Mouse (Mus musculus) midbrain, embryonic 16.5 days (tissue): ENCODE measurements around the gene Rbm20. TPM values are rescaled to one million over a fixed set of nuclear protein-coding genes. Genes with fewer than 3 reads are reported as not detected.

ENCODE experiments used
- ATAC-seq: fragments of 200-750 bp; cut with Nextera tagmentation; 2 replicates; pipeline ENCODE4 v1.8.0; 2017; ENCODE audit warnings: moderate TSS enrichment
- H3K27ac ChIP-seq: fragments of 300-500 bp; sonication (generic); 2 replicates; pipeline ENCODE4 v1.5.1; 2014; ENCODE audit warnings: mild to moderate bottlenecking, low read length, mixed read lengths
- H3K27me3 ChIP-seq: fragments of 300-500 bp; sonication (generic); 2 replicates; pipeline ENCODE4 v1.6.1; 2014; ENCODE audit warnings: low read depth, low read length, mixed read lengths; ENCODE audit not compliant: control insufficient read depth, insufficient read depth
- H3K36me3 ChIP-seq: fragments of 300-500 bp; sonication (generic); 2 replicates; pipeline ENCODE4 v1.6.1; 2014; ENCODE audit warnings: mild to moderate bottlenecking, low read length, moderate library complexity, mixed read lengths; ENCODE audit not compliant: control insufficient read depth, insufficient read depth
- H3K4me1 ChIP-seq: fragments of 300-500 bp; sonication (generic); 2 replicates; pipeline ENCODE4 v1.6.1; 2014; ENCODE audit warnings: mild to moderate bottlenecking, low read length, mixed read lengths; ENCODE audit not compliant: control insufficient read depth, insufficient read depth
- H3K4me2 ChIP-seq: fragments of 300-500 bp; sonication (generic); 2 replicates; pipeline ENCODE4 v1.6.1; 2014; ENCODE audit warnings: mild to moderate bottlenecking, low read length, mixed read lengths
- H3K4me3 ChIP-seq: fragments of 300-500 bp; sonication (generic); 2 replicates; pipeline ENCODE4 v1.5.1; 2014; ENCODE audit warnings: low read depth, mild to moderate bottlenecking, low read length, moderate library complexity, mixed read lengths
- H3K9ac ChIP-seq: fragments of 300-500 bp; sonication (generic); 2 replicates; pipeline ENCODE4 v1.6.1; 2014; ENCODE audit warnings: low read depth, low read length, mixed read lengths
- H3K9me3 ChIP-seq: fragments of 300-500 bp; sonication (generic); replicated peaks from 2 replicates; pipeline ENCODE4 v1.6.1; 2014; ENCODE audit warnings: mild to moderate bottlenecking, low read length, mixed read lengths; ENCODE audit not compliant: control insufficient read depth, poor library complexity, severe bottlenecking
- WGBS: fragments of 180-500 bp; shearing (Covaris S2); extraction: QIAGEN DNeasy Blood & Tissue Kit; methylation state at CpG from one replicate; pipeline ENCODE4 v1.1.7; 2014; 5-methylcytosine and 5-hydroxymethylcytosine counted together
- polyA plus RNA-seq: library from polyadenylated mRNA; unstranded; fragments of >200 nt; fragmentation: Nextera tagmentation; extraction: Ambion mirVana; gene quantifications from 2 replicates; pipeline ENCODE4 v1.2.1, GENCODE M21; 2015

The Rbm20 gene
- polyA plus RNA-seq, 1 experiment from 2014 or later = 0.75 TPM

- Histone ChIP-seq H3K4me2 (no peak overlapping the region), H3K9me3 (no peaks in the 10 kb centered on the region), H3K4me3 (no peak overlapping the region), H3K4me1 (no peaks in the 10 kb centered on the region), H3K36me3 (no peaks in the 10 kb centered on the region), H3K9ac (no peak overlapping the region), H3K27me3 (no peaks in the 10 kb centered on the region), H3K27ac (no peak overlapping the region)
- ATAC-seq = no peak
- 90% methylated on average over 5 of the region's 5 CpGs for WGBS
Measured at GRCm38 (mm10) chr19:53722186-53722585, 45.1 kb downstream of the Rbm20 start.

- WGBS = 83% methylated on average over 5 of the region's 5 CpGs
- H3K4me2 ChIP-seq = no peak overlapping the region
- ATAC-seq = no peak
Measured at GRCm38 (mm10) chr19:53724053-53724452, 46.9 kb downstream of the Rbm20 start.

GRCm38 (mm10) chr19:53726340-53726739 is 49.2 kb downstream of the Rbm20 start:
- 38% methylated on average over 12 of the region's 12 CpGs for WGBS
- Histone ChIP-seq H3K27ac (no peak overlapping the region), H3K9ac (no peak overlapping the region), H3K27me3 (no peaks in the 10 kb centered on the region), H3K4me2 (peak overlapping the region; percentile 19; the same call in 1 of the 2 replicates), H3K4me1 (no peaks in the 10 kb centered on the region), H3K4me3 (no peak overlapping the region), H3K9me3 (no peaks in the 10 kb centered on the region), H3K36me3 (no peaks in the 10 kb centered on the region)
- ATAC-seq = no peak

More at GRCm38 (mm10) chr19:53724053-53724452, 46.9 kb downstream of the Rbm20 start:
- Histone ChIP-seq H3K36me3 (no peaks in the 10 kb centered on the region), H3K9ac (no peak overlapping the region), H3K4me1 (no peaks in the 10 kb centered on the region), H3K9me3 (no peaks in the 10 kb centered on the region), H3K27me3 (no peaks in the 10 kb centered on the region), H3K4me3 (no peak overlapping the region), H3K27ac (no peak overlapping the region)

- H3K4me1 ChIP-seq = no peaks in the 10 kb centered on the region
- no peak overlapping the region for H3K9ac ChIP-seq
- H3K27me3 ChIP-seq = no peaks in the 10 kb centered on the region
- 79% methylated on average over 11 of the region's 11 CpGs for WGBS
- no peaks in the 10 kb centered on the region for H3K36me3 ChIP-seq
- H3K4me3 ChIP-seq = no peak overlapping the region
- no peak for ATAC-seq
- no peaks in the 10 kb centered on the region for H3K9me3 ChIP-seq
- H3K4me2 ChIP-seq = no peak overlapping the region
- no peak overlapping the region for H3K27ac ChIP-seq
Measured at GRCm38 (mm10) chr19:53726755-53727154, 49.6 kb downstream of the Rbm20 start.

- 75% methylated on average over 4 of the region's 4 CpGs for WGBS
Measured at GRCm38 (mm10) chr19:53727277-53727676, 50.2 kb downstream of the Rbm20 start.

GRCm38 (mm10) chr19:53727886-53728669 is 51.0 kb downstream of the Rbm20 start:
- no peaks in the 10 kb centered on the region for H3K4me1 ChIP-seq
- 85% methylated on average over 9 of the region's 9 CpGs for WGBS
- H3K9me3 ChIP-seq = no peaks in the 10 kb centered on the region
- no peaks in the 10 kb centered on the region for H3K27me3 ChIP-seq
- no peak overlapping the region for H3K9ac ChIP-seq
- ATAC-seq = no peak
- no peak overlapping the region for H3K4me2 ChIP-seq
- no peaks in the 10 kb centered on the region for H3K36me3 ChIP-seq
- no peak overlapping the region for H3K27ac ChIP-seq
- no peak overlapping the region for H3K4me3 ChIP-seq

More at GRCm38 (mm10) chr19:53727277-53727676, 50.2 kb downstream of the Rbm20 start:
- H3K4me1 ChIP-seq = no peaks in the 10 kb centered on the region
- no peaks in the 10 kb centered on the region for H3K36me3 ChIP-seq
- H3K4me2 ChIP-seq = no peak overlapping the region
- H3K27ac ChIP-seq = no peak overlapping the region
- H3K9me3 ChIP-seq = no peaks in the 10 kb centered on the region
- H3K4me3 ChIP-seq = no peak overlapping the region
- no peak for ATAC-seq
- no peaks in the 10 kb centered on the region for H3K27me3 ChIP-seq
- H3K9ac ChIP-seq = no peak overlapping the region

GRCm38 (mm10) chr19:53729919-53730318 is 52.8 kb downstream of the Rbm20 start:
- Histone ChIP-seq H3K27me3 (no peaks in the 10 kb centered on the region), H3K27ac (no peak overlapping the region), H3K4me3 (no peak overlapping the region), H3K9ac (no peak overlapping the region), H3K36me3 (no peaks in the 10 kb centered on the region), H3K9me3 (no peaks in the 10 kb centered on the region), H3K4me2 (no peak overlapping the region), H3K4me1 (no peaks in the 10 kb centered on the region)
- 78% methylated on average over 10 of the region's 10 CpGs for WGBS
- no peak for ATAC-seq

GRCm38 (mm10) chr19:53731761-53732201 is 54.7 kb downstream of the Rbm20 start:
- Histone ChIP-seq H3K9me3 (no peaks in the 10 kb centered on the region), H3K36me3 (no peaks in the 10 kb centered on the region), H3K27me3 (no peaks in the 10 kb centered on the region), H3K27ac (no peak overlapping the region), H3K9ac (no peak overlapping the region), H3K4me1 (no peaks in the 10 kb centered on the region), H3K4me3 (no peak overlapping the region), H3K4me2 (no peak overlapping the region)
- ATAC-seq = no peak
- WGBS = 67% methylated on average over 8 of the region's 8 CpGs

GRCm38 (mm10) chr19:53734845-53735244 is 57.7 kb downstream of the Rbm20 start:
- Histone ChIP-seq H3K4me1 (no peaks in the 10 kb centered on the region), H3K36me3 (no peaks in the 10 kb centered on the region), H3K9me3 (no peaks in the 10 kb centered on the region), H3K27me3 (no peaks in the 10 kb centered on the region), H3K4me3 (no peak overlapping the region), H3K9ac (no peak overlapping the region), H3K27ac (no peak overlapping the region), H3K4me2 (no peak overlapping the region)
- no peak for ATAC-seq
- WGBS = 55% methylated on average over 5 of the region's 5 CpGs
